Mouse (Mus musculus) megakaryocyte, embryonic 14.5 days (primary cell): ENCODE measurements around the gene Ndc1.

Experiments
- FLI1 ChIP-seq: IDR thresholded peaks from 2 replicates; pipeline ENCODE4 v1.6.1; 2012; ENCODE audit warnings: low read length, inconsistent platforms, mixed read lengths
- GATA1 ChIP-seq: IDR thresholded peaks from 3 replicates; pipeline ENCODE4 v1.6.1; 2012; ENCODE audit warnings: mixed read lengths, low read length, inconsistent platforms, borderline replicate concordance

GRCm38 (mm10) chr4:107363573-107363972 is 4.0 kb upstream of the Ndc1 start:
- TF ChIP-seq FLI1 (no peak), GATA1 (no peak)
